9 mouse cellular contexts compared by ENCODE assay signal in genomic region chrX:163827461-163827860, GRCm38 (mm10).
DNase-seq lines count a peak whose midpoint lies in the region; ATAC-seq and TF ChIP-seq lines count a peak whose summit lies in the region.
"Had no signal": no experiment of that assay in that cellular context is flagged by ENCODE, and none has a peak within 500 bp of the region (broad histone marks: within the 10 kb centered on the region; RNA-seq: fewer than 3 reads in every experiment).

No protein-coding gene starts in this region.

- peak; percentile 36 for TF ChIP-seq CTCF in Patski (IDR thresholded peaks at IDR 0.05)

- POLR2A ChIA-PET in Patski (lab: Charles Lee): no interaction called here

- H3K27me3 ChIP-seq in Patski: peaks cover 10% of the 10 kb centered on the region
- H3K27me3 ChIP-seq in midbrain, embryonic 10.5 days (ENCODE audit: low read depth, poor library complexity, severe bottlenecking): peaks cover 79% of the 10 kb centered on the region

- DNase-seq in adrenal gland, postnatal 10 days: peak; percentile 23
- no peak for DNase-seq in adrenal gland, adult 8-10 months
- peak; percentile 7 for DNase-seq in layer of hippocampus, adult 11-12 months (ENCODE audit: low spot score)
- no peak for DNase-seq in layer of hippocampus, postnatal 36 days
- no peak for DNase-seq in Patski (ENCODE audit: low read depth, low spot score)
- no peak for DNase-seq in T-cell, adult 2 months (ENCODE audit: low spot score)
- DNase-seq in midbrain, embryonic 10.5 days (ENCODE audit: low spot score): no peak

- ATAC-seq in Patski: no peak
- peak; percentile 99 for ATAC-seq in megakaryocyte progenitor cell, adult 5-6 weeks (replicated peaks; ENCODE audit: poor library complexity)

- no peak overlapping the region for H3K4me3 ChIP-seq in midbrain, embryonic 10.5 days
- H3K4me3 ChIP-seq: neural tube, embryonic 13.5 days had no signal

- no peaks in the 10 kb centered on the region for H3K9me3 ChIP-seq in midbrain, embryonic 10.5 days (replicated peaks)
- H3K9me3 ChIP-seq: neural tube, embryonic 13.5 days had no signal

- H3K4me1 ChIP-seq in midbrain, embryonic 10.5 days: no peaks in the 10 kb centered on the region
- H3K4me1 ChIP-seq: neural tube, embryonic 13.5 days had no signal

- in situ Hi-C loops in Patski (cut with MboI; ENCODE audit: low pct_unique_long_range_greater_than_20kb): no loop called here

- CTCF ChIA-PET in Patski (lab: Charles Lee): interaction anchor here (0.7 kb wide), 1 partner anchor 52 kb away, joined by 4 read pairs; no protein-coding TSS in a partner anchor

- H3K27ac ChIP-seq in midbrain, embryonic 10.5 days (replicated peaks): no peak overlapping the region
- H3K27ac ChIP-seq: neural tube, embryonic 13.5 days had no signal

- H3K36me3 ChIP-seq in midbrain, embryonic 10.5 days: no peaks in the 10 kb centered on the region
- H3K36me3 ChIP-seq: neural tube, embryonic 13.5 days had no signal

- WGBS in midbrain, embryonic 10.5 days: 63% methylated on average over 3 of the region's 3 CpGs

Comparison
In these comparisons a context has a peak if more than half of its experiments do, and no peak if none do; other contexts are left out.
1. DNase-seq: peak in adrenal gland, postnatal 10 days (single experiment) and layer of hippocampus, adult 11-12 months (single experiment); none in adrenal gland, adult 8-10 months (single experiment), layer of hippocampus, postnatal 36 days (0 of 2), Patski (single experiment), T-cell, adult 2 months (single experiment) and midbrain, embryonic 10.5 days (single experiment).